Mouse (Mus musculus) limb, embryonic 10.5 days (tissue): Measurements from ENCODE around the gene Sptssa. TPM values are rescaled to one million over a fixed set of nuclear protein-coding genes. Genes with fewer than 3 reads are reported as not detected.

Experiments used
- DNase-seq: peaks from one replicate; pipeline ENCODE4 v3.0.0-alpha.2; 2017; ENCODE audit warnings: low spot score
- H3K27ac ChIP-seq: fragments of 300-500 bp; sonication (generic); 2 replicates; pipeline ENCODE4 v1.5.1; 2016; ENCODE audit warnings: mild to moderate bottlenecking
- H3K27me3 ChIP-seq: fragments of 300-500 bp; sonication (generic); 2 replicates; pipeline ENCODE4 v1.6.1; 2016; ENCODE audit warnings: low read depth, mild to moderate bottlenecking; ENCODE audit not compliant: poor library complexity, severe bottlenecking
- H3K36me3 ChIP-seq: fragments of 300-500 bp; sonication (generic); 2 replicates; pipeline ENCODE4 v1.6.1; 2016; ENCODE audit warnings: mild to moderate bottlenecking, moderate library complexity
- H3K4me1 ChIP-seq: fragments of 300-500 bp; sonication (generic); 2 replicates; pipeline ENCODE4 v1.6.1; 2016
- H3K4me3 ChIP-seq: fragments of 300-500 bp; sonication (generic); 2 replicates; pipeline ENCODE4 v1.5.1; 2016; ENCODE audit warnings: mild to moderate bottlenecking, moderate library complexity
- H3K9me3 ChIP-seq: fragments of 300-500 bp; sonication (generic); replicated peaks from 2 replicates; pipeline ENCODE4 v1.6.1; 2016; ENCODE audit warnings: mild to moderate bottlenecking
- WGBS: fragments of 180-500 bp; shearing (Covaris S2); methylation state at CpG from one replicate; pipeline ENCODE4 v1.1.7; 2016; 5-methylcytosine and 5-hydroxymethylcytosine counted together
- polyA plus RNA-seq: library from polyadenylated mRNA; unstranded; fragments of >200 nt; fragmentation: Nextera tagmentation; extraction: Ambion mirVana; gene quantifications from 2 replicates; pipeline ENCODE4 v1.2.1, GENCODE M21; 2016

Sptssa gene
- 130 and 143 TPM in 2 replicates for polyA plus RNA-seq

GRCm38 (mm10) chr12:54656396-54657171, at the start of gene Sptssa:
TSS of gene Sptssa (minus strand) at chr12:54656573.
- Histone ChIP-seq H3K27me3 (no peaks in the 10 kb centered on the region), H3K27ac (peak within 1 kb of the TSS; percentile 91), H3K4me1 (peaks cover 25% of the 10 kb centered on the region), H3K36me3 (peaks cover 7% of the 10 kb centered on the region; the same call in 1 of the 2 replicates), H3K9me3 (no peaks in the 10 kb centered on the region), H3K4me3 (peak within 1 kb of the TSS; percentile 63)
- WGBS: 9% methylated on average over 53 of the region's 53 CpGs
- DNase-seq: peak; percentile 97

GRCm38 (mm10) chr12:54699394-54699793, 43.0 kb upstream of the Sptssa start:
- H3K27ac ChIP-seq: no peak overlapping the region
- no peaks in the 10 kb centered on the region for H3K27me3 ChIP-seq
- no peak for DNase-seq
- no peak overlapping the region for H3K4me3 ChIP-seq
- WGBS: 60% methylated on average over 7 of the region's 7 CpGs
- no peaks in the 10 kb centered on the region for H3K9me3 ChIP-seq
- H3K4me1 ChIP-seq: 0 out of 2 replicates have a peak, but pooled peaks cover 3% of the 10 kb centered on the region
- H3K36me3 ChIP-seq: no peaks in the 10 kb centered on the region

- no peaks in the 10 kb centered on the region for H3K27me3 ChIP-seq
- H3K27ac ChIP-seq: no peak overlapping the region
- no peaks in the 10 kb centered on the region for H3K9me3 ChIP-seq
- WGBS: 67% methylated on average over 6 of the region's 6 CpGs
- no peaks in the 10 kb centered on the region for H3K36me3 ChIP-seq
- 0 out of 2 replicates have a peak, but pooled peaks cover 3% of the 10 kb centered on the region for H3K4me1 ChIP-seq
- no peak for DNase-seq
- H3K4me3 ChIP-seq: no peak overlapping the region
These were observed 41.4 kb upstream of the Sptssa start for GRCm38 (mm10) chr12:54697791-54698250.

- Histone ChIP-seq H3K36me3 (peaks cover 6% of the 10 kb centered on the region), H3K27me3 (no peaks in the 10 kb centered on the region), H3K27ac (no peak overlapping the region), H3K4me3 (no peak overlapping the region), H3K9me3 (no peaks in the 10 kb centered on the region), H3K4me1 (0 out of 2 replicates have a peak, but pooled peaks cover 3% of the 10 kb centered on the region)
- DNase-seq: no peak
- 16% methylated on average over 7 of the region's 7 CpGs for WGBS
These were observed 40.7 kb upstream of the Sptssa start for GRCm38 (mm10) chr12:54697003-54697597.

- Histone ChIP-seq H3K27me3 (no peaks in the 10 kb centered on the region), H3K4me1 (0 out of 2 replicates have a peak, but pooled peaks cover 3% of the 10 kb centered on the region), H3K9me3 (no peaks in the 10 kb centered on the region), H3K36me3 (peaks cover 12% of the 10 kb centered on the region), H3K27ac (peak overlapping the region; percentile 95), H3K4me3 (peak overlapping the region; percentile 86)
- WGBS: under 1% methylated on average over 32 of the region's 32 CpGs
- DNase-seq: peak; percentile 92
These were observed 40.0 kb upstream of the Sptssa start for GRCm38 (mm10) chr12:54696242-54697002.

- under 1% methylated on average over 57 of the region's 57 CpGs for WGBS
- H3K4me1 ChIP-seq: 0 out of 2 replicates have a peak, but pooled peaks cover 3% of the 10 kb centered on the region
- peak within 1 kb of the TSS; percentile 86 for H3K4me3 ChIP-seq
- peak; percentile 94 for DNase-seq
- no peaks in the 10 kb centered on the region for H3K27me3 ChIP-seq
- H3K36me3 ChIP-seq: peaks cover 18% of the 10 kb centered on the region
- no peaks in the 10 kb centered on the region for H3K9me3 ChIP-seq
- H3K27ac ChIP-seq: peak within 1 kb of the TSS; percentile 95
These were observed 39.3 kb upstream of the Sptssa start, which contains the start of gene Eapp for GRCm38 (mm10) chr12:54695511-54696241. TSS of gene Eapp (minus strand) at chr12:54695897.

GRCm38 (mm10) chr12:54694847-54695510, 38.6 kb upstream of the Sptssa start:
- DNase-seq: no peak
- Histone ChIP-seq H3K4me3 (peak overlapping the region; percentile 86), H3K27me3 (no peaks in the 10 kb centered on the region), H3K36me3 (peaks cover 25% of the 10 kb centered on the region), H3K27ac (peak overlapping the region; percentile 95), H3K4me1 (0 out of 2 replicates have a peak, but pooled peaks cover 3% of the 10 kb centered on the region), H3K9me3 (no peaks in the 10 kb centered on the region)
- 38% methylated on average over 12 of the region's 12 CpGs for WGBS

- H3K4me1 ChIP-seq: no peaks in the 10 kb centered on the region
- WGBS: 96% methylated on average over 5 of the region's 5 CpGs
- no peaks in the 10 kb centered on the region for H3K9me3 ChIP-seq
- no peak overlapping the region for H3K4me3 ChIP-seq
- no peak overlapping the region for H3K27ac ChIP-seq
- DNase-seq: no peak
- H3K36me3 ChIP-seq: peaks cover 76% of the 10 kb centered on the region
- H3K27me3 ChIP-seq: no peaks in the 10 kb centered on the region
These were observed 32.7 kb upstream of the Sptssa start for GRCm38 (mm10) chr12:54689082-54689481.

GRCm38 (mm10) chr12:54683182-54683581, 26.8 kb upstream of the Sptssa start:
- H3K27ac ChIP-seq: no peak overlapping the region
- H3K4me1 ChIP-seq: no peaks in the 10 kb centered on the region
- no peak for DNase-seq
- no peaks in the 10 kb centered on the region for H3K9me3 ChIP-seq
- H3K4me3 ChIP-seq: no peak overlapping the region
- 43% methylated on average over 1 of the region's 1 CpGs for whole genome bisulfite sequencing
- H3K27me3 ChIP-seq: no peaks in the 10 kb centered on the region
- H3K36me3 ChIP-seq: peaks cover 44% of the 10 kb centered on the region

- no peak for DNase-seq
- H3K4me1 ChIP-seq: no peaks in the 10 kb centered on the region
- H3K27ac ChIP-seq: no peak overlapping the region
- peaks cover 67% of the 10 kb centered on the region for H3K36me3 ChIP-seq
- H3K4me3 ChIP-seq: no peak overlapping the region
- H3K9me3 ChIP-seq: no peaks in the 10 kb centered on the region
- 93% methylated on average over 9 of the region's 9 CpGs for WGBS
- no peaks in the 10 kb centered on the region for H3K27me3 ChIP-seq
These were observed 20.3 kb upstream of the Sptssa start for GRCm38 (mm10) chr12:54676709-54677108.

- Histone ChIP-seq H3K27ac (no peak overlapping the region), H3K4me3 (no peak overlapping the region), H3K9me3 (no peaks in the 10 kb centered on the region), H3K27me3 (no peaks in the 10 kb centered on the region), H3K4me1 (no peaks in the 10 kb centered on the region), H3K36me3 (peaks cover 72% of the 10 kb centered on the region)
- 94% methylated on average over 4 of the region's 4 CpGs for WGBS
- no peak for DNase-seq
These were observed 19.0 kb upstream of the Sptssa start for GRCm38 (mm10) chr12:54675396-54675795.

- Histone ChIP-seq H3K9me3 (no peaks in the 10 kb centered on the region), H3K36me3 (peaks cover 71% of the 10 kb centered on the region), H3K4me1 (no peaks in the 10 kb centered on the region), H3K27ac (no peak overlapping the region), H3K4me3 (no peak overlapping the region), H3K27me3 (no peaks in the 10 kb centered on the region)
- no peak for DNase-seq
- WGBS: 94% methylated on average over 4 of the region's 4 CpGs
These were observed 14.9 kb upstream of the Sptssa start for GRCm38 (mm10) chr12:54671262-54671661.
